Mouse (Mus musculus) heart, embryonic 14.5 days (tissue): ENCODE data around the gene Slc5a5. TPM values are rescaled to one million over a fixed set of nuclear protein-coding genes. Genes with fewer than 3 reads are reported as not detected.

Experiments used
- ATAC-seq: fragments of 200-750 bp; cut with Nextera tagmentation; 2 replicates; pipeline ENCODE4 v1.8.0; 2017; ENCODE audit warnings: low read depth, moderate TSS enrichment; ENCODE audit not compliant: insufficient number of reproducible peaks, insufficient read depth, low FRiP score
- H3K27ac ChIP-seq, 2 experiments: fragments of 200-500 bp in 1 of 2; fragments of 300-500 bp in 1 of 2; sonication (generic) in 1 of 2; replicated peaks in 1 of 2; 2 replicates each; pipeline ENCODE4 v1.5.1; 2012 to 2014; ENCODE audit warnings: low read depth in 2 of 2, low read length in 2 of 2, control low read depth in 1 of 2, mild to moderate bottlenecking in 1 of 2, mixed read lengths in 1 of 2; ENCODE audit not compliant: control insufficient read depth in 1 of 2, insufficient read depth in 1 of 2
- H3K27me3 ChIP-seq: fragments of 300-500 bp; sonication (generic); 2 replicates; pipeline ENCODE4 v1.6.1; 2014; ENCODE audit warnings: mild to moderate bottlenecking, low read length, control low read depth; ENCODE audit not compliant: control insufficient read depth, insufficient read depth
- H3K36me3 ChIP-seq: fragments of 300-500 bp; sonication (generic); 2 replicates; pipeline ENCODE4 v1.6.1; 2014; ENCODE audit warnings: mild to moderate bottlenecking, control low read depth, low read length, mixed read lengths; ENCODE audit not compliant: control insufficient read depth, insufficient read depth
- H3K4me1 ChIP-seq, 2 experiments: fragments of 200-500 bp in 1 of 2; fragments of 300-500 bp in 1 of 2; sonication (generic) in 1 of 2; 2 replicates each; pipeline ENCODE4 v1.6.1; 2012 to 2014; ENCODE audit warnings: low read length in 2 of 2, control low read depth in 1 of 2, mixed read lengths in 1 of 2; ENCODE audit not compliant: control insufficient read depth in 2 of 2, insufficient read depth in 2 of 2
- H3K4me2 ChIP-seq: fragments of 300-500 bp; sonication (generic); 2 replicates; pipeline ENCODE4 v1.6.1; 2014; ENCODE audit warnings: mild to moderate bottlenecking, low read length
- H3K4me3 ChIP-seq, 2 experiments: fragments of 200-500 bp in 1 of 2; fragments of 300-500 bp in 1 of 2; sonication (generic) in 1 of 2; 2 replicates each; pipeline ENCODE4 v1.5.1; 2012 to 2014; ENCODE audit warnings: low read length in 2 of 2, mild to moderate bottlenecking in 2 of 2, control low read depth in 1 of 2, low read depth in 1 of 2, moderate library complexity in 1 of 2; ENCODE audit not compliant: control insufficient read depth in 1 of 2, insufficient read depth in 1 of 2
- H3K9ac ChIP-seq: fragments of 300-500 bp; sonication (generic); 2 replicates; pipeline ENCODE4 v1.6.1; 2014; ENCODE audit warnings: mild to moderate bottlenecking, low read length
- H3K9me3 ChIP-seq: fragments of 300-500 bp; sonication (generic); 2 replicates; pipeline ENCODE4 v1.6.1; 2016; ENCODE audit warnings: low read length, control low read depth; ENCODE audit not compliant: control insufficient read depth
- WGBS: fragments of 180-500 bp; shearing (Covaris S2); extraction: QIAGEN DNeasy Blood & Tissue Kit; methylation state at CpG from one replicate; pipeline ENCODE4 v1.1.7; 2014; 5-methylcytosine and 5-hydroxymethylcytosine counted together
- polyA plus RNA-seq: library from polyadenylated mRNA; unstranded; fragments of >200 nt; fragmentation: Nextera tagmentation; extraction: Ambion mirVana; gene quantifications from 2 replicates; pipeline ENCODE4 v1.2.1, GENCODE M21; 2014

Gene Slc5a5
- polyA plus RNA-seq, 1 experiment from 2014 or later: not detected

- Histone ChIP-seq H3K36me3 (peaks cover 10% of the 10 kb centered on the region), H3K4me3 (no peak overlapping the region), H3K27me3 (no peaks in the 10 kb centered on the region), H3K4me2 (no peak overlapping the region), H3K27ac (no peak overlapping the region), H3K9ac (no peak overlapping the region), H3K4me1 (peaks cover 16 to 20% of the 10 kb centered on the region in 2 experiments), H3K9me3 (no peaks in the 10 kb centered on the region)
- 45% methylated on average over 16 of the region's 16 CpGs for WGBS
- no peak for ATAC-seq
These were observed 22.9 kb downstream of the Slc5a5 start for GRCm38 (mm10) chr8:70869601-70870041.

GRCm38 (mm10) chr8:70869199-70869571 is 23.4 kb downstream of the Slc5a5 start:
- Histone ChIP-seq H3K4me3 (no peak overlapping the region), H3K27ac (no peak overlapping the region), H3K4me2 (no peak overlapping the region), H3K27me3 (peaks cover 4% of the 10 kb centered on the region; the same call in 1 of the 2 replicates), H3K4me1 (peaks cover 19 to 25% of the 10 kb centered on the region in 2 experiments), H3K36me3 (peaks cover 10% of the 10 kb centered on the region), H3K9ac (no peak overlapping the region), H3K9me3 (no peaks in the 10 kb centered on the region)
- 44% methylated on average over 5 of the region's 5 CpGs for WGBS
- ATAC-seq: no peak

- H3K4me2 ChIP-seq: peak overlapping the region; percentile 32; the same call in 1 of the 2 replicates
- no peaks in the 10 kb centered on the region for H3K9me3 ChIP-seq
- 36% methylated on average over 40 of the region's 40 CpGs for WGBS
- H3K4me1 ChIP-seq: peaks cover 21 to 29% of the 10 kb centered on the region in 2 experiments
- ATAC-seq: no peak
- no peak overlapping the region for H3K4me3 ChIP-seq
- peaks cover 10% of the 10 kb centered on the region for H3K36me3 ChIP-seq
- H3K27ac ChIP-seq: no peak overlapping the region
- H3K9ac ChIP-seq: no peak overlapping the region
- peaks cover 9% of the 10 kb centered on the region; the same call in 1 of the 2 replicates for H3K27me3 ChIP-seq
These were observed 23.9 kb downstream of the Slc5a5 start for GRCm38 (mm10) chr8:70868559-70869198.

DNA sequence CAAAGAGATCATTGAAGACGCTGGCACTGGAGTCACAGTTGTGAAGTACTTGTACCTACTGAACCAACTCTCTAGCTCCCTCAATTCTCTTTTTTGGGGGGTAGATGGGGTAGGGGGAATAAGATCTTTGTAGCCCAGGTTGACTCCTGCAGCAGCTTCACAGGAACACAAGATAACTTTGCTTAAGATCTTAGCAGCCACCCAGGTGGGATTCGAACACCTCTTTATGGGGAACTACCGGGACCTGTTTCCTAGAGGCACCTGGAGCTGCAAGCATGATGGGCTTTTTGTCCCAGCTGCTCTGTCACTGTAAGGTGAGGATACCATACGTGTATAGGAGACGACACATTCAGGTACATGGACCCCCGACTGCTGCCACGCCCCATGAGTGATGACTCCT is 26.0 kb downstream of the Slc5a5 start:
- WGBS: 80% methylated on average over 7 of the region's 7 CpGs
- Histone ChIP-seq H3K27me3 (peaks cover 28% of the 10 kb centered on the region), H3K27ac (no peak overlapping the region), H3K9ac (no peak overlapping the region), H3K36me3 (peaks cover 10% of the 10 kb centered on the region), H3K4me2 (peak overlapping the region; percentile 95; the same call in 1 of the 2 replicates), H3K9me3 (no peaks in the 10 kb centered on the region), H3K4me3 (no peak overlapping the region), H3K4me1 (peaks cover 25 to 40% of the 10 kb centered on the region in 2 experiments)
- no peak for ATAC-seq

- Histone ChIP-seq H3K9me3 (no peaks in the 10 kb centered on the region), H3K4me2 (peak overlapping the region; percentile 95), H3K4me1 (peaks cover 23 to 38% of the 10 kb centered on the region in 2 experiments), H3K9ac (peak overlapping the region; percentile 55), H3K36me3 (peaks cover 10% of the 10 kb centered on the region), H3K27me3 (peaks cover 32% of the 10 kb centered on the region), H3K4me3 (peak overlapping the region; percentile 51 to 69), H3K27ac (peak overlapping the region; percentile 66 to 73)
- 5% methylated on average over 12 of the region's 12 CpGs for WGBS
- ATAC-seq: no peak
These were observed 26.5 kb downstream of the Slc5a5 start for GRCm38 (mm10) chr8:70866001-70866520.

DNA sequence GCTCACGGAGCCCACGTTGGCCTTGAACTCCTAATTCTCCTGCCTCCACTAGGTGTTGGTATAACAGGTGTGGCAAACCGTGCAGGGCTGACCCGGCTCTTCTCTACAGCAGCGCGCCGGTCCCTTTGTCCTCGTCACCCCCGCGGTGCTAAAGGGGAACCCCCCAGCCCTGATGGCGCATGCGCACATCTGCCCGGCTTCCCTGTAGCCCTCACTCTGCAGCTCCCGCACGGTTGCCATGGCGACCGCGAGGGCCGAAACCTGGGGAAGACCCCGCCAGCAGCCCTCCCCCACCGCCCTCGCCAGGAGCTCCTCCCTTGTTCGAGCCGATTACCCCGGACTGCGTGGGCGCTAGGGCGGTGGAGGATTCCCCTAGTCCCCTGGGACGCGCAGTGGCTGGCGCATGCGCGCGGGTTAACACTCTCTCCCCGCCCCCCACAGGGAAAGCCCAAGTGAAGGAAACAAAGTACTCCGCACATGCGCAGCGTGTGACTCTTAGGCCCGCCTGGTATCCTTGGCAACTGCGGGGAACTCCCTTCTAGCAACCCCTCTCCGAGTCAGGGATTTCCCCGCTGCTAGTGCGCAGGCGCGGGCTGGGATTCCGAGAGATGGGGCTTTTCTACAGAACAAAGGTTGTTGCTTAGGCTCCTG is 27.1 kb downstream of the Slc5a5 start:
- Histone ChIP-seq H3K4me1 (peaks cover 20 to 36% of the 10 kb centered on the region in 2 experiments), H3K9me3 (no peaks in the 10 kb centered on the region)
- under 1% methylated on average over 46 of the region's 46 CpGs for WGBS

DNA sequence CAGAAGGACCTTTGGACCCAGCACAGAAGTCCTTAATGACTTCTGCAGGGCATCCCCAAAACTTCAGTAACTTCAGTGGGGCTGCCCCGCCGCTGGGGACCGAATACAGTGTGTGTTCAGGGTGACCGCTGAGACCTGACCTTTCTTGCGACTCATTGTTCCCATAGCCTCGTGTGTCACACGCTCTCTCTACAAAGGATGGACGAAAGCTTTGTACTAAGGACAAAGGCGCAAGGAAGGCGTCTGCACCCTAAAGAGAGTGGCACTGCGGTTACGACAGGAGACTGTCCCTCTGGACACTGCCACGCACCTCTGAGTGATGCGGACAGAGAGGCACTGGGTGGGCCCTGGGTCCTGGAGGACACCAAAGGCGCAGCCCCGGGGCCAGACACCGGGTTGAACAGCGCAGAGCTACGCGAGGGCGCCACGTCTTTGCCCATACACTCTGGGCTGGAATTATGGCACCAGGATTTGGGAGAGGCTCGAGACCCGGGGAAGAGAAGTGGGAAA is 27.8 kb downstream of the Slc5a5 start:
- peak overlapping the region; percentile 44 to 84 for H3K27ac ChIP-seq
- peaks cover 10% of the 10 kb centered on the region for H3K36me3 ChIP-seq
- H3K27me3 ChIP-seq: peaks cover 32% of the 10 kb centered on the region
- H3K4me1 ChIP-seq: peaks cover 20 to 36% of the 10 kb centered on the region in 2 experiments
- H3K9ac ChIP-seq: peak overlapping the region; percentile 78
- 2% methylated on average over 24 of the region's 24 CpGs for WGBS
- H3K9me3 ChIP-seq: no peaks in the 10 kb centered on the region
- ATAC-seq: no peak
- H3K4me3 ChIP-seq: peak overlapping the region; percentile 51 to 69
- H3K4me2 ChIP-seq: peak overlapping the region; percentile 95

More for the DNA sequence above, 27.1 kb downstream of the Slc5a5 start:
- Histone ChIP-seq H3K9ac (peak overlapping the region; percentile 78), H3K27me3 (peaks cover 32% of the 10 kb centered on the region), H3K36me3 (peaks cover 10% of the 10 kb centered on the region), H3K4me2 (peak overlapping the region; percentile 95), H3K27ac (peak overlapping the region; percentile 66 to 84), H3K4me3 (peak overlapping the region; percentile 51 to 69)
- ATAC-seq: peak; percentile 88
